Comparison of ENCODE assay signal across 8 mouse cellular contexts in the genomic region with DNA sequence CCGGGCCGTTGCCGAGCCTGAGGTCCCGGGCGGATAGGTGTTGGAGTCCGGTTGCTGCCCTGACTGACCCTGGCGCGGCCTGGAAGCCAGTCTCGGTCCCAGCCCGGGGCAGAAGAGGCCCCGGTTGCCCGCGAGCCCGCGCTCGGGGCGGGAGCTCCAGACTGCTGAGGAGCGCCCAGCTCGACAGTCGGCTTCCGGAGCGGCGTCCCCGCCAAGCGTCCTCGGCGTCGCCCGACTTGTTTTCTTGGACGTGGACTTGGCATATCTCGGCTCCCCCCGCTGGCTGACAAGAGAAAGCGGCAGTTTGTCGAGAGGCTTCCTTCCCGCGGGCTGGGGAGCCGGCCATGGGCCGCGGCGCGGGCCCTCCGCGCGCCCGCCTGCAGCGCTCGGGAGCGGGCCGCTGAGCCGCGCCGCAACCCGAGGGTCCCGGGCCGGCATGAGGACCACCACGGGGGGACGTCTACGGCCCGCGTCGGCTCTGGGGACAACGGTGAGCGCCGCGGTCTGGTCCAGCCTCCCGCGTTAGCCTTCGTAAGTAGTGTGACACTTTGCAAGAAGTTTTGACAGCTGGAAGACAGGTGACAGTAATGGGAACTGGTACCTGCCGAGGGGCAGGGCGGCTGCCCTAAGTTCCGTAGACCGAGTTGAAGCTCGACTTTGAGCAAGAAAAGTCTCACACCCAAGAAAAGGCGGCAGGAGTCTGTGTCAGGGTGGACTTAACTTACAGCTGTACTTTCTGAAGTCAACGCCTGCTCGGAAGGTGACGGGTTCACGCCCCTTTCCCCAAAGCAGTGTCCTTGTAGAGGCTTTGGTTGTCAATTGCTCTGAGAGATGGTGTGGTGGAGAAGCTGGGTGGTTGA. TPM values are rescaled to one million over a fixed set of nuclear protein-coding genes. Genes with fewer than 3 reads are reported as not detected.
DNase-seq lines count a peak whose midpoint lies in the region; ATAC-seq and TF ChIP-seq lines count a peak whose summit lies in the region.

No protein-coding gene starts in this region.

- H3K27me3 ChIP-seq in C2C12 (ENCODE audit: control insufficient read depth, insufficient read depth, insufficient read length), result no peaks in the 10 kb centered on the region
- H3K27me3 ChIP-seq in embryonic facial prominence, embryonic 15.5 days, result no peaks in the 10 kb centered on the region
- no peaks in the 10 kb centered on the region for H3K27me3 ChIP-seq in heart, embryonic 12.5 days (replicated peaks)
- no peaks in the 10 kb centered on the region for H3K27me3 ChIP-seq in liver, embryonic 16.5 days (ENCODE audit: control insufficient read depth, insufficient read depth, low read depth, low read length)
- H3K27me3 ChIP-seq in neural tube, embryonic 11.5 days (ENCODE audit: control insufficient read depth, insufficient read depth, low read length), result no peaks in the 10 kb centered on the region
- no peaks in the 10 kb centered on the region for H3K27me3 ChIP-seq in stomach, embryonic 16.5 days (ENCODE audit: control insufficient read depth, insufficient read depth, low read length)

- WGBS in embryonic facial prominence, embryonic 15.5 days, result under 1% methylated on average over 77 of the region's 78 CpGs
- WGBS in heart, embryonic 12.5 days, result under 1% methylated on average over 78 of the region's 78 CpGs
- whole genome bisulfite sequencing in liver, embryonic 16.5 days (ENCODE audit: insufficient replicate concordance), result under 1% methylated on average over 77 of the region's 78 CpGs
- WGBS in neural tube, embryonic 11.5 days, result under 1% methylated on average over 69 of the region's 78 CpGs
- under 1% methylated on average over 77 of the region's 78 CpGs for WGBS in stomach, embryonic 16.5 days

- DNase-seq in adrenal gland, postnatal 25 days, result peak; percentile 78
- DNase-seq in kidney, postnatal 10 days, result peak; percentile 88
- peak; percentile 75 for DNase-seq in neural tube, embryonic 11.5 days (ENCODE audit: low spot score)

- peaks cover 24% of the 10 kb centered on the region for H3K4me1 ChIP-seq in embryonic facial prominence, embryonic 15.5 days
- H3K4me1 ChIP-seq in heart, embryonic 12.5 days (replicated peaks), result peaks cover 16% of the 10 kb centered on the region
- H3K4me1 ChIP-seq in liver, embryonic 16.5 days (ENCODE audit: control insufficient read depth, low read depth, low read length), result peaks cover 18% of the 10 kb centered on the region
- H3K4me1 ChIP-seq in neural tube, embryonic 11.5 days (ENCODE audit: control insufficient read depth, insufficient read depth, low read length), result peaks cover 12% of the 10 kb centered on the region
- H3K4me1 ChIP-seq in stomach, embryonic 16.5 days (ENCODE audit: control insufficient read depth, insufficient read depth, low read length), result peaks cover 19% of the 10 kb centered on the region

- H3ac ChIP-seq in C2C12 (ENCODE audit: control insufficient read depth, insufficient read length, low read depth), result peak overlapping the region; percentile 91

- peak overlapping the region; percentile 98 for H3K27ac ChIP-seq in embryonic facial prominence, embryonic 15.5 days (replicated peaks)
- H3K27ac ChIP-seq in heart, embryonic 12.5 days (ENCODE audit: poor library complexity, severe bottlenecking), result peak overlapping the region; percentile 98
- H3K27ac ChIP-seq in liver, embryonic 16.5 days (ENCODE audit: low read length), result peak overlapping the region; percentile 99
- H3K27ac ChIP-seq in neural tube, embryonic 11.5 days (ENCODE audit: low read depth, low read length), result peak overlapping the region; percentile 93
- H3K27ac ChIP-seq in stomach, embryonic 16.5 days (ENCODE audit: low read length), result peak overlapping the region; percentile 98

- H3K4me3 ChIP-seq in C2C12 (ENCODE audit: insufficient read depth, poor library complexity, severe bottlenecking), result peak overlapping the region; percentile 90
- H3K4me3 ChIP-seq in embryonic facial prominence, embryonic 15.5 days (replicated peaks), result peak overlapping the region; percentile 100
- peak overlapping the region; percentile 100 for H3K4me3 ChIP-seq in heart, embryonic 12.5 days
- peak overlapping the region; percentile 98 for H3K4me3 ChIP-seq in liver, embryonic 16.5 days (ENCODE audit: low read depth, low read length)
- peak overlapping the region; percentile 91 for H3K4me3 ChIP-seq in neural tube, embryonic 11.5 days (ENCODE audit: low read depth, low read length)
- peak overlapping the region; percentile 98 for H3K4me3 ChIP-seq in stomach, embryonic 16.5 days (replicated peaks; ENCODE audit: low read length)

- peak; percentile 53 for ATAC-seq in embryonic facial prominence, embryonic 15.5 days (ENCODE audit: insufficient number of reproducible peaks, low FRiP score, low TSS enrichment, low read depth)
- ATAC-seq in heart, embryonic 12.5 days (ENCODE audit: insufficient number of reproducible peaks, low FRiP score), result peak; percentile 73
- peak; percentile 59 for ATAC-seq in liver, embryonic 16.5 days (ENCODE audit: low read depth)
- ATAC-seq in neural tube, embryonic 11.5 days (ENCODE audit: insufficient read depth, low FRiP score, low TSS enrichment), result peak; percentile 77
- peak; percentile 64 for ATAC-seq in stomach, embryonic 16.5 days (ENCODE audit: insufficient read depth, low FRiP score)

- peaks cover 79% of the 10 kb centered on the region for H3K79me2 ChIP-seq in C2C12 (ENCODE audit: control insufficient read depth, insufficient read depth)

- H3K9ac ChIP-seq in embryonic facial prominence, embryonic 15.5 days, result peak overlapping the region; percentile 97
- H3K9ac ChIP-seq in heart, embryonic 12.5 days, result peak overlapping the region; percentile 97
- peak overlapping the region; percentile 98 for H3K9ac ChIP-seq in liver, embryonic 16.5 days (ENCODE audit: low read depth, low read length)
- H3K9ac ChIP-seq in neural tube, embryonic 11.5 days (ENCODE audit: low read length), result peak overlapping the region; percentile 90
- peak overlapping the region; percentile 92 for H3K9ac ChIP-seq in stomach, embryonic 16.5 days (ENCODE audit: low read length)

- H3K36me3 ChIP-seq in C2C12 (ENCODE audit: control insufficient read depth, insufficient read depth), result peaks cover 46% of the 10 kb centered on the region
- H3K36me3 ChIP-seq in embryonic facial prominence, embryonic 15.5 days, result peaks cover 28% of the 10 kb centered on the region
- H3K36me3 ChIP-seq in heart, embryonic 12.5 days, result peaks cover 30% of the 10 kb centered on the region
- peaks cover 25% of the 10 kb centered on the region for H3K36me3 ChIP-seq in liver, embryonic 16.5 days (ENCODE audit: control insufficient read depth, insufficient read depth)
- peaks cover 3% of the 10 kb centered on the region for H3K36me3 ChIP-seq in neural tube, embryonic 11.5 days (ENCODE audit: control insufficient read depth, insufficient read depth, low read length)
- peaks cover 6% of the 10 kb centered on the region; the same call in 1 of the 2 replicates for H3K36me3 ChIP-seq in stomach, embryonic 16.5 days (ENCODE audit: control insufficient read depth, insufficient read depth, low read length)

- no peak for TF ChIP-seq CTCF in C2C12 (IDR thresholded peaks at IDR 0.05; ENCODE audit: control insufficient read depth, insufficient read depth, insufficient read length)

- peak overlapping the region; percentile 83 for H3K4me2 ChIP-seq in embryonic facial prominence, embryonic 15.5 days (replicated peaks)
- peak overlapping the region; percentile 99 for H3K4me2 ChIP-seq in heart, embryonic 12.5 days
- H3K4me2 ChIP-seq in liver, embryonic 16.5 days (ENCODE audit: low read depth, low read length), result peak overlapping the region; percentile 90
- peak overlapping the region; percentile 97 for H3K4me2 ChIP-seq in neural tube, embryonic 11.5 days (ENCODE audit: low read depth)
- H3K4me2 ChIP-seq in stomach, embryonic 16.5 days (ENCODE audit: low read depth, low read length), result peak overlapping the region; percentile 97

- H3K79me3 ChIP-seq in C2C12 (ENCODE audit: low read depth), result peaks cover 44% of the 10 kb centered on the region

- no peaks in the 10 kb centered on the region for H3K9me3 ChIP-seq in embryonic facial prominence, embryonic 15.5 days (replicated peaks)
- H3K9me3 ChIP-seq in heart, embryonic 12.5 days (replicated peaks), result no peaks in the 10 kb centered on the region
- H3K9me3 ChIP-seq in liver, embryonic 16.5 days (replicated peaks; ENCODE audit: control insufficient read depth, low read length), result no peaks in the 10 kb centered on the region
- H3K9me3 ChIP-seq in neural tube, embryonic 11.5 days (ENCODE audit: control insufficient read depth, low read length), result no peaks in the 10 kb centered on the region
- H3K9me3 ChIP-seq in stomach, embryonic 16.5 days (replicated peaks; ENCODE audit: control insufficient read depth, low read length), result no peaks in the 10 kb centered on the region

RNA-seq across cellular contexts. Expression of a gene that starts 0.6 kb away (rescaled TPM):
- 13.8 TPM for polyA plus RNA-seq in C2C12 (2012; fragmentation: generic; extraction: Trizol)
- 43.6 and 46.7 TPM in 2 replicates for total RNA-seq in adrenal gland, postnatal 25 days (2021)
- 20.4 and 23.6 TPM in 2 replicates for polyA plus RNA-seq in embryonic facial prominence, embryonic 15.5 days (2015; fragmentation: Nextera tagmentation; extraction: Ambion mirVana)
- polyA plus RNA-seq in heart, embryonic 12.5 days (2016; fragmentation: Nextera tagmentation; extraction: Ambion mirVana), result 16.3 and 16.7 TPM in 2 replicates
- 6.9 and 7.6 TPM in 2 replicates for polyA plus RNA-seq in liver, embryonic 16.5 days (2015; fragmentation: Nextera tagmentation; extraction: Ambion mirVana)
- 22.6 and 24.5 TPM in 2 replicates for polyA plus RNA-seq in neural tube, embryonic 11.5 days (2014; fragmentation: Nextera tagmentation; extraction: Ambion mirVana)
- polyA plus RNA-seq in stomach, embryonic 16.5 days (2015; fragmentation: Nextera tagmentation; extraction: Ambion mirVana), result 11.7 and 13.3 TPM in 2 replicates

RNA-seq across cellular contexts. Expression of a gene that starts 0.8 kb away (rescaled TPM):
- 47.6 TPM for polyA plus RNA-seq in C2C12 (2012; fragmentation: generic; extraction: Trizol)
- 106 and 107 TPM in 2 replicates for total RNA-seq in adrenal gland, postnatal 25 days (2021)
- 130 and 136 TPM in 2 replicates for polyA plus RNA-seq in embryonic facial prominence, embryonic 15.5 days (2015; fragmentation: Nextera tagmentation; extraction: Ambion mirVana)
- polyA plus RNA-seq in heart, embryonic 12.5 days (2016; fragmentation: Nextera tagmentation; extraction: Ambion mirVana), result 111 and 114 TPM in 2 replicates
- polyA plus RNA-seq in liver, embryonic 16.5 days (2015; fragmentation: Nextera tagmentation; extraction: Ambion mirVana), result 41.9 and 45.1 TPM in 2 replicates
- 178 and 199 TPM in 2 replicates for polyA plus RNA-seq in neural tube, embryonic 11.5 days (2014; fragmentation: Nextera tagmentation; extraction: Ambion mirVana)
- polyA plus RNA-seq in stomach, embryonic 16.5 days (2015; fragmentation: Nextera tagmentation; extraction: Ambion mirVana), result 139 and 142 TPM in 2 replicates

RNA-seq across cellular contexts. Expression of a gene that starts 37.1 kb away (rescaled TPM):
- 16.7 TPM for polyA plus RNA-seq in C2C12 (2012; fragmentation: generic; extraction: Trizol)
- total RNA-seq in adrenal gland, postnatal 25 days (2021), result 19.9 and 23.8 TPM in 2 replicates
- polyA plus RNA-seq in embryonic facial prominence, embryonic 15.5 days (2015; fragmentation: Nextera tagmentation; extraction: Ambion mirVana), result 63.5 and 69.8 TPM in 2 replicates
- polyA plus RNA-seq in heart, embryonic 12.5 days (2016; fragmentation: Nextera tagmentation; extraction: Ambion mirVana), result 44.1 and 48.3 TPM in 2 replicates
- polyA plus RNA-seq in liver, embryonic 16.5 days (2015; fragmentation: Nextera tagmentation; extraction: Ambion mirVana), result 72.5 and 83.9 TPM in 2 replicates
- 83.0 and 88.0 TPM in 2 replicates for polyA plus RNA-seq in neural tube, embryonic 11.5 days (2014; fragmentation: Nextera tagmentation; extraction: Ambion mirVana)
- polyA plus RNA-seq in stomach, embryonic 16.5 days (2015; fragmentation: Nextera tagmentation; extraction: Ambion mirVana), result 50.6 and 51.9 TPM in 2 replicates

RNA-seq across cellular contexts. Expression of a gene that starts 43.4 kb away (rescaled TPM):
- not detected for polyA plus RNA-seq in C2C12 (2012; fragmentation: generic; extraction: Trizol)
- total RNA-seq in adrenal gland, postnatal 25 days (2021), result not detected in 2 replicates
- polyA plus RNA-seq in embryonic facial prominence, embryonic 15.5 days (2015; fragmentation: Nextera tagmentation; extraction: Ambion mirVana), result 14.2 and 17.9 TPM in 2 replicates
- 2.0 and 3.7 TPM in 2 replicates for polyA plus RNA-seq in heart, embryonic 12.5 days (2016; fragmentation: Nextera tagmentation; extraction: Ambion mirVana)
- 9.0 and 9.4 TPM in 2 replicates for polyA plus RNA-seq in liver, embryonic 16.5 days (2015; fragmentation: Nextera tagmentation; extraction: Ambion mirVana)
- polyA plus RNA-seq in neural tube, embryonic 11.5 days (2014; fragmentation: Nextera tagmentation; extraction: Ambion mirVana), result 1.4 TPM in 1 of 2 replicates, not detected in the other
- polyA plus RNA-seq in stomach, embryonic 16.5 days (2015; fragmentation: Nextera tagmentation; extraction: Ambion mirVana), result 57.6 and 68.8 TPM in 2 replicates

RNA-seq across cellular contexts. Expression of a gene that starts 52.8 kb away (rescaled TPM):
- not detected for polyA plus RNA-seq in C2C12 (2012; fragmentation: generic; extraction: Trizol)
- not detected in 2 replicates for total RNA-seq in adrenal gland, postnatal 25 days (2021)
- polyA plus RNA-seq in embryonic facial prominence, embryonic 15.5 days (2015; fragmentation: Nextera tagmentation; extraction: Ambion mirVana), result not detected in 2 replicates
- polyA plus RNA-seq in heart, embryonic 12.5 days (2016; fragmentation: Nextera tagmentation; extraction: Ambion mirVana), result not detected in 2 replicates
- polyA plus RNA-seq in liver, embryonic 16.5 days (2015; fragmentation: Nextera tagmentation; extraction: Ambion mirVana), result not detected in 2 replicates
- not detected in 2 replicates for polyA plus RNA-seq in neural tube, embryonic 11.5 days (2014; fragmentation: Nextera tagmentation; extraction: Ambion mirVana)
- not detected in 2 replicates for polyA plus RNA-seq in stomach, embryonic 16.5 days (2015; fragmentation: Nextera tagmentation; extraction: Ambion mirVana)

Comparison
In these comparisons a context has a peak if more than half of its experiments do, and no peak if none do; other contexts are left out.
1. Peak in every context shown above with its lines: DNase-seq, ATAC-seq, H3K4me3 ChIP-seq and H3K27ac ChIP-seq.